Mouse (Mus musculus): ENCODE results near the gene Cd72. TPM values are rescaled to one million over a fixed set of nuclear protein-coding genes. Genes with fewer than 3 reads are reported as not detected.
A peak's percentile ranks its signal among the peaks of the same experiment; 100 is the strongest.

Cd72 gene
- total and polyA plus RNA-seq, 3 experiments, result 24.0 to 61.4 (median 55.9) TPM

GRCm38 (mm10) chr4:43492821-43493185, 38.4 kb upstream of the Cd72 start, which contains the start of gene Ccdc107 (continued):
- TF ChIP-seq MAFK (IDR thresholded peaks at IDR 0.05; ENCODE audit: insufficient replicate concordance, low read length) (peak; percentile 96), JUN (IDR thresholded peaks at IDR 0.05; ENCODE audit: insufficient read depth, low read depth, low read length) (no peak), IRF4 (IDR thresholded peaks at IDR 0.05; ENCODE audit: low read depth, low read length) (peak; percentile 64; the same call in 1 of the 2 replicates), SIN3A (IDR thresholded peaks at IDR 0.05; ENCODE audit: low read length) (peak; percentile 65), BHLHE40 (IDR thresholded peaks at IDR 0.05; ENCODE audit: low read depth, low read length) (peak; percentile 96), CHD1 (IDR thresholded peaks at IDR 0.05; ENCODE audit: low read depth, low read length) (no peak), NRF1 (IDR thresholded peaks at IDR 0.05; ENCODE audit: low read depth, low read length) (peak; percentile 47), MAZ (IDR thresholded peaks at IDR 0.05; ENCODE audit: low read depth, low read length) (no peak; the same call in 1 of the 2 replicates), SMC3 (IDR thresholded peaks at IDR 0.05; ENCODE audit: low read depth, low read length) (no peak), ELF1 (IDR thresholded peaks at IDR 0.05; ENCODE audit: low read depth, low read length) (peak; percentile 97), POLR2A (IDR thresholded peaks at IDR 0.05; ENCODE audit: low read depth, low read length) (no peak), JUND (conservative IDR thresholded peaks at IDR 0.05; ENCODE audit: low read depth, low read length) (no peak)

GRCm38 (mm10) chr4:43492101-43492820, 37.8 kb upstream of the Cd72 start:
- peak; percentile 28 for DNase-seq (ENCODE audit: extremely low read depth)
- H3K27ac ChIP-seq (ENCODE audit: insufficient read depth, low read depth), result no peak overlapping the region
- H3K4me3 ChIP-seq (replicated peaks in 1 of 3; ENCODE audit: low read depth in 2 of 3, low read length in 2 of 3, poor library complexity in 1 of 3), result no peak overlapping the region
- TF ChIP-seq TCF12 (IDR thresholded peaks at IDR 0.05; ENCODE audit: low read depth, low read length) (0 out of 2 replicates have a peak, but pooled peaks have one; percentile 3), CHD2 (IDR thresholded peaks at IDR 0.05; ENCODE audit: low read length) (peak; percentile 65; the same call in 1 of the 2 replicates), JUND (conservative IDR thresholded peaks at IDR 0.05; ENCODE audit: low read depth, low read length) (no peak), MAX (IDR thresholded peaks at IDR 0.05; ENCODE audit: low read length) (no peak), PAX5 (IDR thresholded peaks at IDR 0.05; ENCODE audit: low read length) (no peak), USF2 (conservative IDR thresholded peaks at IDR 0.05; ENCODE audit: low read depth, low read length) (no peak), RCOR1 (conservative IDR thresholded peaks at IDR 0.05; ENCODE audit: low read depth, low read length) (peak; percentile 70; the same call in 1 of the 2 replicates), SIN3A (IDR thresholded peaks at IDR 0.05; ENCODE audit: low read length) (peak; percentile 34; the same call in 1 of the 2 replicates), ZNF384 (IDR thresholded peaks at IDR 0.05; ENCODE audit: low read depth, low read length) (0 out of 2 replicates have a peak, but pooled peaks have one; percentile 13), MAZ (IDR thresholded peaks at IDR 0.05; ENCODE audit: low read depth, low read length) (peak; percentile 83; the same call in 1 of the 2 replicates), ELF1 (IDR thresholded peaks at IDR 0.05; ENCODE audit: low read depth, low read length) (no peak), HCFC1 (IDR thresholded peaks at IDR 0.05; ENCODE audit: low read depth, low read length) (peak; percentile 7; the same call in 1 of the 2 replicates), CTCF (conservative IDR thresholded peaks at IDR 0.05 in 1 of 2, IDR thresholded peaks at IDR 0.05 in 1 of 2; ENCODE audit: low read depth in 2 of 2, low read length in 2 of 2) (no peak), BHLHE40 (IDR thresholded peaks at IDR 0.05; ENCODE audit: low read depth, low read length) (no peak)
- peaks cover 4 to 25% of the 10 kb centered on the region in 2 experiments for H3K36me3 ChIP-seq (replicated peaks in 1 of 2; ENCODE audit: control insufficient read depth in 1 of 2, insufficient read depth in 1 of 2, low read length in 1 of 2)
- H3K27me3 ChIP-seq (replicated peaks), result peaks cover 2% of the 10 kb centered on the region
- dilution Hi-C loops (cut with MboI; ENCODE audit: extremely low pct_ligation_motif_present, extremely low pct_unique_long_range_greater_than_20kb, low sequenced_read_pairs), result no loop called here
- peak overlapping the region; percentile 35 for H3K4me2 ChIP-seq (ENCODE audit: insufficient read depth, low read depth, poor library complexity, severe bottlenecking)
- H3K4me1 ChIP-seq (ENCODE audit: control insufficient read depth in 1 of 2, insufficient read depth in 2 of 2), result peaks cover 0 to 11% of the 10 kb centered on the region in 2 experiments; a peak in 2 of 4 replicates
- no peaks in the 10 kb centered on the region for H3K79me2 ChIP-seq (replicated peaks; ENCODE audit: control insufficient read depth, extremely low read depth, insufficient read depth, poor library complexity, severe bottlenecking)
- peaks cover 6% of the 10 kb centered on the region for H3K9me3 ChIP-seq (replicated peaks; ENCODE audit: low read length)
- in situ Hi-C loops (cut with MboI; ENCODE audit: low pct_ligation_motif_present, low pct_unique_long_range_greater_than_20kb, low sequenced_read_pairs), result no loop called here
- H3K9ac ChIP-seq (ENCODE audit: insufficient read depth, low read depth), result no peak overlapping the region
